Mouse (Mus musculus) spleen, adult 2 months (tissue): Measurements from ENCODE around the gene Fam149b.

Experiments used
- CTCF ChIP-seq: fragments of 200-500 bp; IDR thresholded peaks from 2 replicates; pipeline ENCODE4 v1.5.1; 2011; ENCODE audit warnings: mild to moderate bottlenecking, inconsistent platforms; ENCODE audit not compliant: insufficient read depth, insufficient read length, insufficient replicate concordance; ENCODE audit errors: extremely low read depth
- POLR2A ChIP-seq: fragments of 200-500 bp; IDR thresholded peaks from 2 replicates; pipeline ENCODE4 v1.6.1; 2011; ENCODE audit warnings: low read depth, low read length, inconsistent platforms

DNA sequence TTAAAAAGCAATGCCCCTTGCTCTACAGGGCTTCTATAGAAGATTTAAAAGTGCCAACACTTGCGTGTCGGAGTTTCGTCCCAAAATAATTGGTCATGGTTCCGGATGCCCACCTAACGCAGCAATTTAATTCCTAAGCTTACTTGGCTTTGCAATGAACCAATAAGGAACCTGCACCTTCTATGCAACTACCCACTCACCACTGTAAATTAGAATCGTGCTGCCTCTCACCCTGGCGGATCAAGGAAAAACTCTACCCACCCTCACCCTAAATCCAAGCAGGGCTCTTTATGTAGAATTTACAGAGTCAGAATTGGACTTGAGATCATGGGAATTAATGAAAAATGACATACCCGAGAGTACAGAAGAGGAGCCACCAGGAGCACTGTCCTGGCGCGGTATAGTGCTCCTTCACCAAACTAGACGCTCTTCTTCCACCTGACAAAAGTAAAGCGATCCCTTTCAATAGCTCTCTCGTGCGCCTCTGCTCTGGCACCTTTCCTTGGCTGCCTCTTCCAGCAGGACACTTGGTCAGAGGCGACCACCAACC is 446 bp upstream of the Fam149b start:
- TF ChIP-seq CTCF, result no peak
- no peak for TF ChIP-seq POLR2A
